Mouse (Mus musculus) CH12.LX (cell line): Measurements from ENCODE around the gene Rab44. TPM values are rescaled to one million over a fixed set of nuclear protein-coding genes. Genes with fewer than 3 reads are reported as not detected.

Source experiments
- DNase-seq: peaks from one replicate; pipeline ENCODE4 v3.0.0-alpha.2; 2013; ENCODE audit errors: extremely low read depth
- H3K27ac ChIP-seq: 2 replicates; pipeline ENCODE4 v1.5.1; 2012; ENCODE audit warnings: low read depth, mild to moderate bottlenecking, control low read depth, moderate library complexity; ENCODE audit not compliant: insufficient read depth
- H3K27me3 ChIP-seq: replicated peaks from 2 replicates; pipeline ENCODE3; 2012; ENCODE audit warnings: inconsistent platforms
- H3K36me3 ChIP-seq, 2 experiments: replicated peaks in 1 of 2; 2 replicates each; pipeline versions ENCODE3 to v1.6.1; 2012; ENCODE audit warnings: inconsistent platforms in 1 of 2, low read length in 1 of 2, mild to moderate bottlenecking in 1 of 2, mixed read lengths in 1 of 2, moderate library complexity in 1 of 2; ENCODE audit not compliant: control insufficient read depth in 1 of 2, insufficient read depth in 1 of 2
- H3K4me1 ChIP-seq, 2 experiments: 2 replicates each; pipeline ENCODE4 v1.6.1; 2012; ENCODE audit warnings: inconsistent platforms in 1 of 2, moderate library complexity in 1 of 2; ENCODE audit not compliant: insufficient read depth in 2 of 2, control insufficient read depth in 1 of 2
- H3K4me2 ChIP-seq: 2 replicates; pipeline ENCODE4 v1.6.1; 2012; ENCODE audit warnings: low read depth, mild to moderate bottlenecking, control low read depth; ENCODE audit not compliant: poor library complexity, insufficient read depth, severe bottlenecking
- H3K4me3 ChIP-seq, 3 experiments: fragments of 150-350 bp in 1 of 3; sonication (generic) in 1 of 3; replicated peaks in 1 of 3; 2 replicates each; pipeline versions ENCODE3 to v1.5.1; 2011 to 2012; ENCODE audit warnings: low read depth in 2 of 3, low read length in 2 of 3, mild to moderate bottlenecking in 2 of 3, moderate library complexity in 2 of 3, control low read depth in 1 of 3, improper control_type of control experiment in 1 of 3, inconsistent platforms in 1 of 3, mixed read lengths in 1 of 3; ENCODE audit not compliant: poor library complexity in 1 of 3
- H3K79me2 ChIP-seq: replicated peaks from 2 replicates; pipeline ENCODE4 v1.6.1; 2012; ENCODE audit warnings: mild to moderate bottlenecking, moderate library complexity; ENCODE audit not compliant: control insufficient read depth, poor library complexity, insufficient read depth, severe bottlenecking; ENCODE audit errors: extremely low read depth
- H3K9ac ChIP-seq: 2 replicates; pipeline ENCODE4 v1.6.1; 2012; ENCODE audit warnings: low read depth, mild to moderate bottlenecking, control low read depth, moderate library complexity; ENCODE audit not compliant: insufficient read depth
- H3K9me3 ChIP-seq: replicated peaks from 2 replicates; pipeline ENCODE3; 2012; ENCODE audit warnings: low read length, inconsistent platforms, mixed read lengths
- BHLHE40 ChIP-seq: IDR thresholded peaks from 2 replicates; pipeline ENCODE4 v1.6.1; 2011; ENCODE audit warnings: mild to moderate bottlenecking, low read depth, low read length, improper control_type of control experiment
- E2F4 ChIP-seq: IDR thresholded peaks from 2 replicates; pipeline ENCODE4 v1.6.1; 2011; ENCODE audit warnings: low read depth, low read length, improper control_type of control experiment; ENCODE audit not compliant: insufficient replicate concordance
- HCFC1 ChIP-seq: IDR thresholded peaks from 2 replicates; pipeline ENCODE4 v1.6.1; 2012; ENCODE audit warnings: low read depth, mild to moderate bottlenecking, inconsistent platforms, low read length, improper control_type of control experiment
- IRF4 ChIP-seq: IDR thresholded peaks from 2 replicates; pipeline ENCODE4 v1.6.1; 2014; ENCODE audit warnings: low read depth, mild to moderate bottlenecking, inconsistent platforms, low read length, improper control_type of control experiment
- JUN ChIP-seq: IDR thresholded peaks from 2 replicates; pipeline ENCODE4 v1.6.1; 2011; ENCODE audit warnings: low read depth, mild to moderate bottlenecking, low read length, improper control_type of control experiment, moderate library complexity; ENCODE audit not compliant: insufficient read depth
- JUND ChIP-seq: conservative IDR thresholded peaks from 2 replicates; pipeline ENCODE4 v1.6.1; 2011; ENCODE audit warnings: low read depth, low read length, improper control_type of control experiment
- KAT2A ChIP-seq: IDR thresholded peaks from 2 replicates; pipeline ENCODE4 v1.6.1; 2012; ENCODE audit warnings: low read length, improper control_type of control experiment, inconsistent platforms; ENCODE audit not compliant: insufficient replicate concordance
- MAFK ChIP-seq: IDR thresholded peaks from 2 replicates; pipeline ENCODE4 v1.6.1; 2011; ENCODE audit warnings: low read length, improper control_type of control experiment; ENCODE audit not compliant: insufficient replicate concordance
- MAX ChIP-seq: IDR thresholded peaks from 2 replicates; pipeline ENCODE4 v1.6.1; 2011; ENCODE audit warnings: low read length, improper control_type of control experiment
- MEF2A ChIP-seq: IDR thresholded peaks from 2 replicates; pipeline ENCODE4 v1.6.1; 2014; ENCODE audit warnings: low read depth, mild to moderate bottlenecking, inconsistent platforms, low read length, improper control_type of control experiment, borderline replicate concordance
- MYC ChIP-seq: IDR thresholded peaks from 2 replicates; pipeline ENCODE4 v1.6.1; 2011; ENCODE audit warnings: low read depth, mild to moderate bottlenecking, improper control_type of control experiment, low read length
- NELFE ChIP-seq: IDR thresholded peaks from 2 replicates; pipeline ENCODE4 v1.6.1; 2011; ENCODE audit warnings: low read depth, low read length, improper control_type of control experiment
- PAX5 ChIP-seq: IDR thresholded peaks from 2 replicates; pipeline ENCODE4 v1.6.1; 2012; ENCODE audit warnings: low read length, inconsistent platforms, mixed read lengths
- POLR2A ChIP-seq: IDR thresholded peaks from 2 replicates; pipeline ENCODE4 v1.6.1; 2011; ENCODE audit warnings: low read depth, mild to moderate bottlenecking, improper control_type of control experiment, low read length
- RAD21 ChIP-seq: IDR thresholded peaks from 2 replicates; pipeline ENCODE4 v1.6.1; 2011; ENCODE audit warnings: low read depth, mild to moderate bottlenecking, low read length, improper control_type of control experiment, moderate library complexity
- SIN3A ChIP-seq: IDR thresholded peaks from 2 replicates; pipeline ENCODE4 v1.6.1; 2012; ENCODE audit warnings: low read length, improper control_type of control experiment, inconsistent platforms
- SMC3 ChIP-seq: IDR thresholded peaks from 2 replicates; pipeline ENCODE4 v1.6.1; 2011; ENCODE audit warnings: low read depth, low read length, improper control_type of control experiment
- UBTF ChIP-seq: IDR thresholded peaks from 2 replicates; pipeline ENCODE4 v1.6.1; 2012; ENCODE audit warnings: low read depth, mild to moderate bottlenecking, inconsistent platforms, low read length, improper control_type of control experiment, moderate library complexity
- USF1 ChIP-seq: IDR thresholded peaks from 2 replicates; pipeline ENCODE4 v1.6.1; 2014; ENCODE audit warnings: low read depth, mild to moderate bottlenecking, inconsistent platforms, low read length, improper control_type of control experiment
- ZC3H11A ChIP-seq: IDR thresholded peaks from 2 replicates; pipeline ENCODE4 v1.6.1; 2012; ENCODE audit warnings: low read depth, mild to moderate bottlenecking, inconsistent platforms, low read length, improper control_type of control experiment
- ZNF384 ChIP-seq: IDR thresholded peaks from 2 replicates; pipeline ENCODE4 v1.6.1; 2012; ENCODE audit warnings: low read depth, low read length, improper control_type of control experiment, inconsistent platforms
- dilution Hi-C: fragments of 300-500 bp; cut with MboI; formaldehyde crosslinking; loops from 2 replicates; pipeline ENCODE4 v1.14.3; 2020; ENCODE audit warnings: low sequenced_read_pairs; ENCODE audit not compliant: extremely low pct_unique_long_range_greater_than_20kb, extremely low pct_ligation_motif_present
- in situ Hi-C: fragments of 300-500 bp; cut with MboI; formaldehyde crosslinking; loops from 3 replicates; pipeline ENCODE4 v1.14.3; 2019; ENCODE audit warnings: low sequenced_read_pairs, low pct_ligation_motif_present, low pct_unique_long_range_greater_than_20kb, mixed read lengths
- polyA plus RNA-seq: library from polyadenylated mRNA; unstranded; fragments of >175 nt; gene quantifications from 2 replicates; pipeline ENCODE4 v1.2.1, GENCODE M21; 2012; ENCODE audit warnings: low read depth; ENCODE audit not compliant: insufficient read length
- total RNA-seq, 2 experiments: library from RNA; depleted of rRNA; stranded (reverse); fragments of 300-350 nt in 1 of 2; fragments of >200 nt in 1 of 2; gene quantifications; 2 replicates each; pipeline ENCODE4 v1.2.3; 2012 to 2014

Gene Rab44
- total and polyA plus RNA-seq, 3 experiments = 0.30 to 0.34 TPM; not detected in 1

DNA sequence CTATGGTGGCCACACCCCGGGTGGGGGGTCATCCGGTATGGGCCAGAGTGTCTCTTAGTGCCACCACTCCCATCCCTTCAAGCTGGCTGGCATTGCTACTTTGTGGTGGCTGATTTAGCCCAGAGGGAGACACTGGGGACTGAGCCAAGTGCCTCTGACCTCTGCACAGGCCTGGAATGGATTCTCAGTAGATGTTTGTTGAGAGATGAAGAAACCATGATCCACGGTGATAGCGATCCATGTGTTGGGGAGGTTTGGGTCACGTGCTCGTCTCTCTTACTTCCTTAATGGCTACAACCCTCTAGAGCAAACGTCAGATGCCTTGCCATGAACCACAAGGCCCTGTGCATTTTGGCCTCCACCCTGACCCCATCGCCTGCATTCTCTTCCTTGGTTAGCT, 42.9 kb downstream of the Rab44 start:
- no peaks in the 10 kb centered on the region for H3K36me3 ChIP-seq
- H3K4me1 ChIP-seq = peaks cover 5 to 27% of the 10 kb centered on the region in 2 experiments; a peak in 3 of 4 replicates
- H3K79me2 ChIP-seq = no peaks in the 10 kb centered on the region
- dilution Hi-C loops (no loop called here), in situ Hi-C loops (no loop called here)
- DNase-seq = no peak
- no peak overlapping the region for H3K4me2 ChIP-seq
- H3K4me3 ChIP-seq = no peak overlapping the region
- peaks cover 9% of the 10 kb centered on the region for H3K9me3 ChIP-seq
- TF ChIP-seq MAX = no peak
- no peak for TF ChIP-seq PAX5
- TF ChIP-seq MYC = no peak
- no peak for TF ChIP-seq UBTF
- no peak for TF ChIP-seq JUN
- TF ChIP-seq ZNF384 = no peak
- TF ChIP-seq HCFC1 = no peak
- no peak for TF ChIP-seq SIN3A
- no peak for TF ChIP-seq JUND
- TF ChIP-seq IRF4 = no peak
- no peak for TF ChIP-seq SMC3
- no peak for TF ChIP-seq ZC3H11A
- TF ChIP-seq RAD21 = no peak
- no peak for TF ChIP-seq KAT2A
- no peak overlapping the region for H3K27ac ChIP-seq
- no peak overlapping the region for H3K9ac ChIP-seq
- no peaks in the 10 kb centered on the region for H3K27me3 ChIP-seq

DNA sequence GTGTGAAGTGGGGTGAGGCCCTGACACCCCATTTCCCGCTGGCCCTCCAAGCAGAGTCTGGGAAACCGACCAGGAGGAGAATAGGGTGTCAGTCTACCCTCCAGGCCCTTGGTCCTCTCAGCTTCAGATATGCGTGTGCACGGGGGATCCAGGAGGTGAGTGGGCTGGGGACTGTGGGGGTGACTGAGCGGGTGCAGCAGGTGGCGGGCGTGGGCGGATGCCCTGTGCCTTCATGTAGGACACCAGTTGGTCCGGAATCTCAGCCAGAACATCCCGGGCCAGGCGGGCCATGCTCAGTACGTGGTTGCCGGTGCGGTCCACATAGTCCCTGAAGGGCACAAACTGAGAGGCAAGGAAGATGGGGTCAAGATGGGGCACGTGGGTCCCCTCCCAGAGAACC, 45.0 kb downstream of the Rab44 start:
- Histone ChIP-seq H3K4me3 (no peak overlapping the region), H3K4me2 (no peak overlapping the region), H3K27ac (no peak overlapping the region), H3K36me3 (no peaks in the 10 kb centered on the region), H3K79me2 (no peaks in the 10 kb centered on the region), H3K27me3 (no peaks in the 10 kb centered on the region), H3K4me1 (peaks cover 13 to 33% of the 10 kb centered on the region in 2 experiments), H3K9ac (no peak overlapping the region), H3K9me3 (peaks cover 14% of the 10 kb centered on the region)
- DNase-seq = no peak
- no peak for TF ChIP-seq ZC3H11A
- TF ChIP-seq USF1 = no peak
- TF ChIP-seq MAFK = no peak
- TF ChIP-seq ZNF384 = no peak
- TF ChIP-seq NELFE = no peak
- no peak for TF ChIP-seq BHLHE40
- TF ChIP-seq MEF2A = no peak
- TF ChIP-seq POLR2A = no peak
- no peak for TF ChIP-seq E2F4
- no peak for TF ChIP-seq RAD21
- no peak for TF ChIP-seq KAT2A
- no peak for TF ChIP-seq UBTF
- in situ Hi-C loops (no loop called here), dilution Hi-C loops (no loop called here)
